Comparison of ENCODE assay signal across 17 mouse cellular contexts in the genomic region with DNA sequence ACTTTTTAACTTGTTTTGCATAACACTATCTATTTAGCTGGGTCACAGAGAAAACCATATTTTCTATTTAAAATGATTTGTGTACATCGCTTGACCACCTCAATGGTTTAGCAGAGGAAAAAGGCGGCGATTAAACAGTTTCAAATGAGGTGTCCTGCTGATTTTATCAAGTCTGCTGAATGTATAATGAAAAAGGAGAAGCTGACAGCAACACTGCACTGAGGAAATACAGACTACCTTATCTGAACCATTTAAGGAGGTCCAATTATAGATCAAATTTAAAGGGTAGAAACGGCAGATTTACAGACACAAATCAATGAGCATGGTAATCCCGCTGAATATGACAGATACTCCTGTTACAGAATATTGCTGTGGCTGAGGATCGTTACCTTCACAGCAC. TPM values are rescaled to one million over a fixed set of nuclear protein-coding genes. Genes with fewer than 3 reads are reported as not detected.
DNase-seq lines count a peak whose midpoint lies in the region; ATAC-seq and TF ChIP-seq lines count a peak whose summit lies in the region.
"Had no signal": no experiment of that assay in that cellular context is flagged by ENCODE, and none has a peak within 500 bp of the region (broad histone marks: within the 10 kb centered on the region; RNA-seq: fewer than 3 reads in every experiment).

No protein-coding gene starts in this region.

- H3K9ac ChIP-seq in forebrain, embryonic 14.5 days (ENCODE audit: low read length) = peak overlapping the region; percentile 13; the same call in 1 of the 2 replicates
- no peak overlapping the region for H3K9ac ChIP-seq in forebrain, embryonic 11.5 days (ENCODE audit: low read length)
- H3K9ac ChIP-seq in midbrain, embryonic 12.5 days (replicated peaks) = no peak overlapping the region
- H3K9ac ChIP-seq in hindbrain, embryonic 13.5 days = peak overlapping the region; percentile 19; the same call in 1 of the 2 replicates
- 0 out of 2 replicates have a peak overlapping the region, but pooled peaks have one; percentile 33 for H3K9ac ChIP-seq in midbrain, postnatal 0 days (replicated peaks; ENCODE audit: low read length, poor library complexity, severe bottlenecking)
- H3K9ac ChIP-seq: limb, embryonic 15.5 days; liver, postnatal 0 days had no signal

- peak overlapping the region; percentile 35; the same call in 1 of the 2 replicates for H3K27ac ChIP-seq in forebrain, embryonic 14.5 days (ENCODE audit: low read depth, low read length)
- no peak overlapping the region for H3K27ac ChIP-seq in forebrain, embryonic 11.5 days (ENCODE audit: low read depth, low read length)
- H3K27ac ChIP-seq in midbrain, embryonic 12.5 days (replicated peaks) = peak overlapping the region; percentile 58
- H3K27ac ChIP-seq in midbrain, embryonic 10.5 days (replicated peaks) = no peak overlapping the region
- H3K27ac ChIP-seq in hindbrain, embryonic 13.5 days = peak overlapping the region; percentile 77
- H3K27ac ChIP-seq in midbrain, postnatal 0 days (ENCODE audit: low read depth, low read length) = peak overlapping the region; percentile 21; the same call in 1 of the 2 replicates
- H3K27ac ChIP-seq: limb, embryonic 15.5 days had no signal

- H3K27me3 ChIP-seq in forebrain, embryonic 14.5 days (replicated peaks; ENCODE audit: control insufficient read depth, insufficient read depth, low read length) = no peaks in the 10 kb centered on the region
- H3K27me3 ChIP-seq in forebrain, embryonic 11.5 days (ENCODE audit: control insufficient read depth, insufficient read depth, low read length) = no peaks in the 10 kb centered on the region
- no peaks in the 10 kb centered on the region for H3K27me3 ChIP-seq in midbrain, embryonic 12.5 days
- H3K27me3 ChIP-seq in midbrain, embryonic 10.5 days (ENCODE audit: low read depth, poor library complexity, severe bottlenecking) = no peaks in the 10 kb centered on the region
- no peaks in the 10 kb centered on the region for H3K27me3 ChIP-seq in hindbrain, embryonic 13.5 days
- H3K27me3 ChIP-seq in midbrain, postnatal 0 days (ENCODE audit: insufficient read depth, low read length) = no peaks in the 10 kb centered on the region
- H3K27me3 ChIP-seq: limb, embryonic 15.5 days had no signal

- H3K36me3 ChIP-seq in forebrain, embryonic 14.5 days (ENCODE audit: control insufficient read depth, insufficient read depth, low read length) = peaks cover 13% of the 10 kb centered on the region; the same call in 1 of the 2 replicates
- no peaks in the 10 kb centered on the region; the same call in 1 of the 2 replicates for H3K36me3 ChIP-seq in forebrain, embryonic 11.5 days (ENCODE audit: control insufficient read depth, insufficient read depth, low read length)
- H3K36me3 ChIP-seq in midbrain, embryonic 12.5 days = 0 out of 2 replicates have a peak, but pooled peaks cover 11% of the 10 kb centered on the region
- H3K36me3 ChIP-seq in midbrain, embryonic 10.5 days = peaks cover 58% of the 10 kb centered on the region
- peaks cover 15% of the 10 kb centered on the region; the same call in 1 of the 2 replicates for H3K36me3 ChIP-seq in hindbrain, embryonic 13.5 days
- no peaks in the 10 kb centered on the region for H3K36me3 ChIP-seq in midbrain, postnatal 0 days (ENCODE audit: insufficient read depth, low read length)

- H3K9me3 ChIP-seq in forebrain, embryonic 14.5 days (replicated peaks; ENCODE audit: control insufficient read depth, low read length) = no peaks in the 10 kb centered on the region
- H3K9me3 ChIP-seq in forebrain, embryonic 11.5 days (ENCODE audit: control insufficient read depth, low read length) = no peaks in the 10 kb centered on the region
- H3K9me3 ChIP-seq in midbrain, embryonic 12.5 days = no peaks in the 10 kb centered on the region
- no peaks in the 10 kb centered on the region for H3K9me3 ChIP-seq in midbrain, embryonic 10.5 days (replicated peaks)
- no peaks in the 10 kb centered on the region for H3K9me3 ChIP-seq in hindbrain, embryonic 13.5 days
- H3K9me3 ChIP-seq in midbrain, postnatal 0 days (ENCODE audit: low read length) = no peaks in the 10 kb centered on the region
- H3K9me3 ChIP-seq: G1E; limb, embryonic 15.5 days had no signal

- no peak for DNase-seq in forebrain, embryonic 14.5 days (ENCODE audit: low spot score)
- DNase-seq in forebrain, embryonic 11.5 days (ENCODE audit: low spot score) = no peak
- no peak for DNase-seq in midbrain, embryonic 10.5 days (ENCODE audit: low spot score)
- no peak for DNase-seq in midbrain, postnatal 0 days (ENCODE audit: low spot score)
- no peak for DNase-seq in embryo, embryonic 9.5 days (ENCODE audit: extremely low spot score)
- DNase-seq in right cerebral cortex, postnatal 14 days = no peak
- DNase-seq: adrenal gland, postnatal 36 days; heart, postnatal 14 days; kidney, adult 8-10 months; kidney, postnatal 14 days; liver, postnatal 0 days; lung, postnatal 10 days had no signal

- H3K4me2 ChIP-seq in forebrain, embryonic 14.5 days (ENCODE audit: low read length) = peak overlapping the region; percentile 14; the same call in 1 of the 2 replicates
- H3K4me2 ChIP-seq in forebrain, embryonic 11.5 days (ENCODE audit: low read depth, low read length, severe bottlenecking) = no peak overlapping the region
- no peak overlapping the region for H3K4me2 ChIP-seq in midbrain, embryonic 12.5 days (replicated peaks)
- 0 out of 2 replicates have a peak overlapping the region, but pooled peaks have one; percentile 6 for H3K4me2 ChIP-seq in hindbrain, embryonic 13.5 days
- no peak overlapping the region for H3K4me2 ChIP-seq in midbrain, postnatal 0 days (ENCODE audit: low read depth, low read length, poor library complexity, severe bottlenecking)
- H3K4me2 ChIP-seq: heart, embryonic 11.5 days; limb, embryonic 15.5 days had no signal

- TF ChIP-seq CTCF in midbrain, postnatal 0 days (IDR thresholded peaks at IDR 0.05) = no peak

- WGBS in forebrain, embryonic 14.5 days = 47% methylated on average over 6 of the region's 6 CpGs
- WGBS in forebrain, embryonic 11.5 days = 82% methylated on average over 6 of the region's 6 CpGs
- WGBS in midbrain, embryonic 12.5 days = 72% methylated on average over 6 of the region's 6 CpGs
- WGBS in midbrain, embryonic 10.5 days = 91% methylated on average over 6 of the region's 6 CpGs
- 64% methylated on average over 6 of the region's 6 CpGs for WGBS in hindbrain, embryonic 13.5 days
- WGBS in midbrain, postnatal 0 days = 40% methylated on average over 6 of the region's 6 CpGs

- peaks cover 42% of the 10 kb centered on the region for H3K4me1 ChIP-seq in forebrain, embryonic 14.5 days (ENCODE audit: control insufficient read depth, insufficient read depth, low read length)
- peaks cover 14% of the 10 kb centered on the region for H3K4me1 ChIP-seq in forebrain, embryonic 11.5 days (replicated peaks; ENCODE audit: control insufficient read depth, insufficient read depth, low read length)
- H3K4me1 ChIP-seq in midbrain, embryonic 12.5 days = peaks cover 50% of the 10 kb centered on the region
- peaks cover 39% of the 10 kb centered on the region for H3K4me1 ChIP-seq in midbrain, embryonic 10.5 days
- H3K4me1 ChIP-seq in hindbrain, embryonic 13.5 days (replicated peaks) = peaks cover 57% of the 10 kb centered on the region
- H3K4me1 ChIP-seq in midbrain, postnatal 0 days (ENCODE audit: insufficient read depth, low read length) = peaks cover 10% of the 10 kb centered on the region; the same call in 1 of the 2 replicates

- H3K4me3 ChIP-seq in forebrain, embryonic 14.5 days (ENCODE audit: low read depth, low read length) = no peak overlapping the region
- no peak overlapping the region for H3K4me3 ChIP-seq in forebrain, embryonic 11.5 days (ENCODE audit: low read depth, low read length)
- no peak overlapping the region for H3K4me3 ChIP-seq in midbrain, embryonic 12.5 days
- no peak overlapping the region for H3K4me3 ChIP-seq in midbrain, embryonic 10.5 days
- H3K4me3 ChIP-seq in hindbrain, embryonic 13.5 days = no peak overlapping the region
- no peak overlapping the region for H3K4me3 ChIP-seq in midbrain, postnatal 0 days (ENCODE audit: low read depth, low read length)
- H3K4me3 ChIP-seq: limb, embryonic 15.5 days had no signal

- ATAC-seq in forebrain, embryonic 14.5 days = no peak
- no peak for ATAC-seq in forebrain, embryonic 11.5 days (replicated peaks; ENCODE audit: low FRiP score)
- no peak for ATAC-seq in midbrain, embryonic 12.5 days (ENCODE audit: low FRiP score, low read depth)
- ATAC-seq in hindbrain, embryonic 13.5 days (ENCODE audit: low FRiP score) = no peak
- no peak for ATAC-seq in midbrain, postnatal 0 days (ENCODE audit: low FRiP score)
- ATAC-seq: liver, postnatal 0 days had no signal

RNA-seq across cellular contexts. Expression of gene Psmb7, which starts 29.4 kb away (rescaled TPM):
- polyA plus RNA-seq in forebrain, embryonic 14.5 days (2014; fragmentation: Nextera tagmentation; extraction: Ambion mirVana) = 328 and 382 TPM in 2 replicates
- 333 and 341 TPM in 2 replicates for polyA plus RNA-seq in forebrain, embryonic 11.5 days (2014; fragmentation: Nextera tagmentation; extraction: Ambion mirVana)
- 273 and 282 TPM in 2 replicates for polyA plus RNA-seq in midbrain, embryonic 12.5 days (2016; fragmentation: Nextera tagmentation; extraction: Ambion mirVana)
- 322 and 336 TPM in 2 replicates for polyA plus RNA-seq in midbrain, embryonic 10.5 days (2016; fragmentation: Nextera tagmentation; extraction: Ambion mirVana)
- polyA plus RNA-seq in hindbrain, embryonic 13.5 days (2015; fragmentation: Nextera tagmentation; extraction: Ambion mirVana) = 314 and 317 TPM in 2 replicates
- 218 and 239 TPM in 2 replicates for total RNA-seq in midbrain, postnatal 0 days (2014; rRNA removed)
- 282 and 287 TPM in 2 replicates for polyA plus RNA-seq in midbrain, postnatal 0 days (2015; fragmentation: Nextera tagmentation; extraction: Ambion mirVana)

Comparison
In these comparisons a context has a peak if more than half of its experiments do, and no peak if none do; other contexts are left out.
1. H3K27ac ChIP-seq: peak in forebrain, embryonic 14.5 days (single experiment), midbrain, embryonic 12.5 days (single experiment), hindbrain, embryonic 13.5 days (single experiment) and midbrain, postnatal 0 days (single experiment); none in forebrain, embryonic 11.5 days (single experiment) and midbrain, embryonic 10.5 days (single experiment).
2. H3K4me2 ChIP-seq: peak in forebrain, embryonic 14.5 days (single experiment) and hindbrain, embryonic 13.5 days (single experiment); none in forebrain, embryonic 11.5 days (single experiment), midbrain, embryonic 12.5 days (single experiment) and midbrain, postnatal 0 days (single experiment).
3. H3K9ac ChIP-seq: peak in forebrain, embryonic 14.5 days (single experiment), hindbrain, embryonic 13.5 days (single experiment) and midbrain, postnatal 0 days (single experiment); none in forebrain, embryonic 11.5 days (single experiment) and midbrain, embryonic 12.5 days (single experiment).